Mouse (Mus musculus): ENCODE data around the gene Gm11634. TPM values are rescaled to one million over a fixed set of nuclear protein-coding genes. Genes with fewer than 3 reads are reported as not detected.
A peak's percentile ranks its signal among the peaks of the same experiment; 100 is the strongest.
"Not testable (repeated sequence)": the region's sequence is repeated elsewhere in the genome, so short reads cannot be mapped to it uniquely, and the experiment has no call there.

The Gm11634 gene
- polyA plus RNA-seq, 1 experiment, result not detected

DNA sequence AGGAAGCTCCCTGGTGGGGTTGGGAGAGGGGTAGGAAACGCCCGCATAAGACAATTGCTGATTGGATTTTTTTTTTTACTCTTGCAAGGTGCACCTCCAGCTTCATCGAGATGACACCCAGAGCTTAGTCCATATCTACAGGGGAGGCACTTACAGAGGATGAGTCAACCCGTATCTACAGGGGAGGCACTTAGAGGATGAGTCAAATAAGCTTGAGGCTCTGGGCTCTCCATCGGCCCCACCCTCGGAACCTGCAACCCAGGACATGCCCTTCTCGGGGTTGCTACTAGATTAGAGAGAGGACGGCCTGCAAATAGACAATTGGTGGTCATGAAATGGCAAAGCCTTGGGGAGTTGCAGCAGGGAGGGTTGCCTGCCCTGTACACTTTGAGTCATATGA lies 17.0 kb upstream of the Gm11634 start:
- no peak overlapping the region for H3K27ac ChIP-seq (ENCODE audit: insufficient read depth, low read depth, low read length)
- TF ChIP-seq POLR2A (IDR thresholded peaks at IDR 0.05; ENCODE audit: borderline replicate concordance, low read depth, low read length), result no peak
- TF ChIP-seq CTCF (IDR thresholded peaks at IDR 0.05; ENCODE audit: low read depth, low read length), result no peak

GRCm38 (mm10) chr11:101615380-101615779 lies 16.3 kb upstream of the Gm11634 start:
- no peak overlapping the region for H3K27ac ChIP-seq (ENCODE audit: insufficient read depth, low read depth, low read length)
- peaks cover 22% of the 10 kb centered on the region for H3K4me1 ChIP-seq (ENCODE audit: control insufficient read depth, insufficient read depth, low read length)
- TF ChIP-seq CTCF (IDR thresholded peaks at IDR 0.05; ENCODE audit: low read depth, low read length) (no peak), POLR2A (IDR thresholded peaks at IDR 0.05; ENCODE audit: borderline replicate concordance, low read depth, low read length) (no peak)
- no peak overlapping the region for H3K4me3 ChIP-seq (ENCODE audit: insufficient read depth, low read length)

More for the DNA sequence above, 17.0 kb upstream of the Gm11634 start:
- Histone ChIP-seq H3K4me3 (ENCODE audit: insufficient read depth, low read length) (no peak overlapping the region), H3K4me1 (ENCODE audit: control insufficient read depth, insufficient read depth, low read length) (peaks cover 17% of the 10 kb centered on the region)

DNA sequence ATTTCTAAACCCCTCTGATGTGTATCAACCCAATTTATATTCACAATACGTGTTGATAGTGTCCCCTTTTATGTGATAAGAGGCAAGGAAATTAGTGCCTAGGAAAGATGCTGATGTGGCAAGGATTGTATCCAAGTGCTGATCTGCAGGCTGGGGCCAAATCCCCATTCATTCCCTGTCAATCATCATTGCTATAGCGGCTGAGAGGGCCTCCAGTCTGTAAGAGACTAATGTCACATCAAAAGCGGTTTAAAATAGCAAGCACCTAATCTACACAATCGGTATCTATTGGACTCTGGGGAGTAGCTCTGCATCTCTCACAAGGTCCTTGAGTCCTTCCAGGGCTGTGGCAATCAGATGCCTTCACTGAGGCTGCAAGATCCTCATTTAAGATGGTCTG lies 15.1 kb upstream of the Gm11634 start:
- Histone ChIP-seq H3K4me3 (ENCODE audit: insufficient read depth, low read length) (no peak overlapping the region), H3K4me1 (ENCODE audit: control insufficient read depth, insufficient read depth, low read length) (peaks cover 27% of the 10 kb centered on the region), H3K27ac (ENCODE audit: insufficient read depth, low read depth, low read length) (no peak overlapping the region)
- no peak for TF ChIP-seq CTCF (IDR thresholded peaks at IDR 0.05; ENCODE audit: low read depth, low read length)

DNA sequence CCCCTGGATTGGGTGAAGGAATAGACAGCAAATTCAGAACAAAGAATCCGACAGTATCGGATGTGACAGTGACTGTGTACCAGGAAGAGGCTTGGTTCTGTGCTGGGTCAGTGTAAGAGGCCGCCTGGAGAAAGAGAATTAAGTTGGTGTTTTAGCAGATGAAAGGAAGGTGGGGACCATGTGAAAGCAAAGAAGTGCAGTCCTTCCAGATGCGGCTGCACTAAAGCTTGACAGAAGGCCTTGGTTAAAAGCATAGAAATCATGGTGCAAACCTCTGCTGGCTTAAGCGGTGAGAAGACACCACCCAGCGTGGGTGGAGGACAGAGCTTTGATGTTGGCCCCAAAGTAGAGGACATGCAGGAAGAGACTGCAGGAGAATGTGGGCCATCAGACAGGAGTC lies 14.5 kb upstream of the Gm11634 start:
- H3K4me3 ChIP-seq (ENCODE audit: insufficient read depth, low read length), result no peak overlapping the region
- TF ChIP-seq POLR2A (IDR thresholded peaks at IDR 0.05; ENCODE audit: borderline replicate concordance, low read depth, low read length) (no peak), CTCF (IDR thresholded peaks at IDR 0.05; ENCODE audit: low read depth, low read length) (no peak)
- no peak overlapping the region for H3K27ac ChIP-seq (ENCODE audit: insufficient read depth, low read depth, low read length)
- H3K4me1 ChIP-seq (ENCODE audit: control insufficient read depth, insufficient read depth, low read length), result peaks cover 25% of the 10 kb centered on the region

- TF ChIP-seq CTCF (IDR thresholded peaks at IDR 0.05; ENCODE audit: low read depth, low read length) (no peak), POLR2A (IDR thresholded peaks at IDR 0.05; ENCODE audit: borderline replicate concordance, low read depth, low read length) (no peak)
- no peak overlapping the region for H3K27ac ChIP-seq (ENCODE audit: insufficient read depth, low read depth, low read length)
- H3K4me1 ChIP-seq (ENCODE audit: control insufficient read depth, insufficient read depth, low read length), result peaks cover 20% of the 10 kb centered on the region
- H3K4me3 ChIP-seq (ENCODE audit: insufficient read depth, low read length), result peak overlapping the region; percentile 16; the same call in 1 of the 2 replicates
These were observed 11.4 kb upstream of the Gm11634 start for GRCm38 (mm10) chr11:101610445-101610844.

- H3K4me3 ChIP-seq (ENCODE audit: insufficient read depth, low read length); H3K27ac ChIP-seq (ENCODE audit: insufficient read depth, low read depth, low read length): not testable (repeated sequence)
- peaks cover 10% of the 10 kb centered on the region for H3K4me1 ChIP-seq (ENCODE audit: control insufficient read depth, insufficient read depth, low read length)
These were observed 8.1 kb upstream of the Gm11634 start for GRCm38 (mm10) chr11:101607134-101607533.

DNA sequence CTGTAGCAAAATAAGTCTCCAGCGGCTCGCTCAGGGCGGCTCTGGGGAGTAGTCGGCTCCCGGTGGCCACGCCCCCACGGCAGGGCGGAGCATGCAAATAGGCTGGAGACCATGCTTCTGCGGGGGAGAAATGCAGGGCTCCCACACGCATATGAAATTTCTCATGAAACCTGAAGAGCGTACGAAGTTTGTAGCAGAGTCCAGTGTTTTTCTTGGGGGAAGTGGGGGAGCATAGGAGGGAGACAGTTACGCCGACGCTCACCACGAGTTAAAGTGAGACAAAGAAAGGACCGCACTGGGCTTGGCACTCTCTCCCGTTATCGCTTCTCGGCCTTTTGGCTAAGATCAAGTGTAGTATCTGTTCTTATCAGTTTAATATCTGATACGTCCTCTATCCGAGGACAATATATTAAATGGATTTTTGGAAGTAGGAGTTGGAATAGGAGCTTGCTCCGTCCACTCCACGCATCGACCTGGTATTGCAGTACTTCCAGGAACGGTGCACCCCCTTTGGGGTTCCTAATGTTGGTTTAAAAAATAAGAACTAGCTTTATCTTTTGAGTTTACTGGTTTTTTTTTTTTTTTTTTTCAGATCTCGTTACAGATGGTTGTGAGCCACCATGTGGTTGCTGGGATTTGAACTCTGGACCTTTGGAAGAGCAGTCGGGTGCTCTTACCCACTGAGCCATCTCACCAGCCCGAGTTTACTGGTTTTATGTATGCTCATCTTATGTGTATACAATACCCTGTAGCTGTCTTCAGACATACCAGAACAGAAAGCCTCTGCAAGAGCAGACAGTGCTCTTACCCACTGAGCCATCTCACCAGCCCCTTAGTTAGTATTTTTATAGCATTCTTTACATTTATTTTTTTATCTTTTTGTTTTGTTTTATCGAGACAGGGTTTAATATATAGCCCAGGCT lies 5.7 kb upstream of the Gm11634 start:
- Histone ChIP-seq H3K27ac (ENCODE audit: insufficient read depth, low read depth, low read length) (peak overlapping the region; percentile 84), H3K4me3 (ENCODE audit: insufficient read depth, low read length) (peak overlapping the region; percentile 39)
- H3K4me1 ChIP-seq (ENCODE audit: control insufficient read depth, insufficient read depth, low read length), result not testable (repeated sequence)

GRCm38 (mm10) chr11:101604116-101604515 lies 5.1 kb upstream of the Gm11634 start:
- H3K4me3 ChIP-seq (ENCODE audit: insufficient read depth, low read length), result no peak overlapping the region
- H3K4me1 ChIP-seq (ENCODE audit: control insufficient read depth, insufficient read depth, low read length), result no peaks in the 10 kb centered on the region
- H3K27ac ChIP-seq (ENCODE audit: insufficient read depth, low read depth, low read length), result no peak overlapping the region
- no peak for TF ChIP-seq CTCF (IDR thresholded peaks at IDR 0.05; ENCODE audit: low read depth, low read length)
- no peak for TF ChIP-seq POLR2A (IDR thresholded peaks at IDR 0.05; ENCODE audit: borderline replicate concordance, low read depth, low read length)

- TF ChIP-seq POLR2A (IDR thresholded peaks at IDR 0.05; ENCODE audit: borderline replicate concordance, low read depth, low read length), result no peak
- no peak for TF ChIP-seq CTCF (IDR thresholded peaks at IDR 0.05; ENCODE audit: low read depth, low read length)
- Histone ChIP-seq H3K27ac (ENCODE audit: insufficient read depth, low read depth, low read length) (no peak overlapping the region), H3K4me3 (ENCODE audit: insufficient read depth, low read length) (no peak overlapping the region), H3K4me1 (ENCODE audit: control insufficient read depth, insufficient read depth, low read length) (no peaks in the 10 kb centered on the region)
These were observed 3.4 kb upstream of the Gm11634 start for GRCm38 (mm10) chr11:101602491-101602890.

GRCm38 (mm10) chr11:101589989-101590624 lies 8.9 kb downstream of the Gm11634 start:
- TF ChIP-seq POLR2A (IDR thresholded peaks at IDR 0.05; ENCODE audit: borderline replicate concordance, low read depth, low read length) (no peak), CTCF (IDR thresholded peaks at IDR 0.05; ENCODE audit: low read depth, low read length) (no peak)
- H3K27ac ChIP-seq (ENCODE audit: insufficient read depth, low read depth, low read length), result no peak overlapping the region
- no peak overlapping the region for H3K4me3 ChIP-seq (ENCODE audit: insufficient read depth, low read length)
- H3K4me1 ChIP-seq (ENCODE audit: control insufficient read depth, insufficient read depth, low read length), result peaks cover 31% of the 10 kb centered on the region
